Mouse (Mus musculus) R1 (cell line): Measurements from ENCODE around the gene Vmn2r34.
"Not testable (repeated sequence)": the region's sequence is repeated elsewhere in the genome, so short reads cannot be mapped to it uniquely, and the experiment has no call there.

Source experiments
- DNase-seq: peaks from one replicate; pipeline ENCODE4 v3.0.0-alpha.2; 2018; ENCODE audit warnings: low read depth, low spot score

Vmn2r34 gene

DNA sequence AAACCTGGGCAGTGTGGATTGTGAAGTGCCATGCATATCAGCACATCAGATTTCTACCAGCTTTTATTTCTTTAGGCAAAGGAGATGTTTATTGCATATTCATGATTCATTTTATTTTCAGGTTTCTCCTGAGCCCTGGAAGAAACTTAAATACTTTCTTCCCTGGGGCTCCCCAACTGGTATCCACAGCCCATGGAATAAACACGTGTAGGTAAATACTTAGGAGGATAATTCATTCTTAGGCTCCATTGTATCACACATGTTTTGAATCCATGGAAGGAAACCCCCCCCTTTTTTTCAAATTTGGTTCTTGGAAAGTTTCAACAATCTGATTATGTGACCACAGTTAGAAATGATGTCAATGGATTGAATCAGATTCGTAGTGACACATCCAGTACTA lies at the start of gene Vmn2r34:
Vmn2r34 (minus strand) TSS at position 101 of the 400 bp plus-strand sequence.
- not testable (repeated sequence) for DNase-seq

DNA sequence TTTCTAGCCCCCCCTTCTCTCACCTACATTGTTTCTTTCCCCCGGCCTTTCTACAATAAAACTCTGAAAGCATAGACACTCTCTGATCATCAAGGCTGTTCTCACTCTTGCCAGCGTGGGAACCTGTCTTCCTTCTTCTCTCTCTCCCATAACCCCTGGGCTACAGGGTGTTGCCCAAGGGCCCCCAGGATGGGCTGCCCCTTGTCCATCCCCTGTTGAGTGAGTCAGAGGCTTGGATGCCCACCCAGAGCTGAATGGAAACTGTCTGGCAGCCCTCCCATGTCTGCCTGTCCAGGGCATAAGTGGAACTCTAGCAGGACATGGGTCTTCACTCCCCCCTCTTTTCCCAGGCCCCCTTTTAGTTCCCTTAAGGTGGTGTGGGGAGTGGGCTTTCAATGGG lies 15.3 kb downstream of the Vmn2r34 start:
- DNase-seq: not testable (repeated sequence)
